Mouse (Mus musculus) mouse embryonic stem cell (cell line): Measurements from ENCODE around the gene Gabrr3.
"Not testable (repeated sequence)": the region's sequence is repeated elsewhere in the genome, so short reads cannot be mapped to it uniquely, and the experiment has no call there.

Experiments
- in situ Hi-C, 2 experiments: fragments of 300-500 bp; cut with MboI; formaldehyde crosslinking; loops; 1 replicate in 1 of 2; 3 replicates in 1 of 2; pipeline ENCODE4 v1.14.3; 2019 to 2020; ENCODE audit warnings: low sequenced_read_pairs in 2 of 2, low pct_unique_long_range_greater_than_20kb in 1 of 2, mixed read lengths in 1 of 2; ENCODE audit not compliant: unreplicated experiment in 1 of 2

Gabrr3 gene

GRCm38 (mm10) chr16:59459259-59459861 is 52.2 kb downstream of the Gabrr3 start:
- in situ Hi-C loops, result not testable (repeated sequence)

- in situ Hi-C loops, result no loop called here
Measured at GRCm38 (mm10) chr16:59463567-59463966, 56.4 kb downstream of the Gabrr3 start.

GRCm38 (mm10) chr16:59463973-59464372 is 56.8 kb downstream of the Gabrr3 start:
- in situ Hi-C loops, result no loop called here

DNA sequence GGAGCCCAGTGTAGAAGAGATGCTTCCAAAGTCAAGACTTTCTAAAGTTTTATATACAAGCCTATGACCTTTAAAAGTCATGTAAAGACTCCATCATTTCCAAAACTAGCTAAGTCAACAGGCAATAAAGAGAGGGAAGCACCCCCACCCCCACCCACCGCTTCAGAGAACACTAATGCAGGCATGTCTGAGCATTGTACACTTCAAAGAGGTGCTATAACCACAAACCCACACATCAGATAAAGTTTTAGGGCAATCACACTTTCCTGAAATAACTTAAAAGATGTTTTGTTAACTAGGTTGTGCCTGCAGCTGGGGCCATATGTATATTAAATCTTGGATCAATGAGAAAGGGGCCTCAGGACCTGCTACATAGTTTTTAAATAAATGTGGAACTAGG is 62.7 kb downstream of the Gabrr3 start:
- in situ Hi-C loops, result no loop called here

- in situ Hi-C loops, result no loop called here
Measured at GRCm38 (mm10) chr16:59471637-59472278, 64.6 kb downstream of the Gabrr3 start, which contains the start of gene Riox2. TSS of gene Riox2 (plus strand) at chr16:59471775.

- in situ Hi-C loops, result no loop called here
Measured at GRCm38 (mm10) chr16:59472546-59472945, 65.4 kb downstream of the Gabrr3 start.

- in situ Hi-C loops, result loop anchor here (5.0 kb wide), 1 partner anchor 128 kb away; the partner anchor contains the start of gene Crybg3 (in 2 of the 2)
Measured at GRCm38 (mm10) chr16:59474788-59475187, 67.7 kb downstream of the Gabrr3 start.

- in situ Hi-C loops, result loop anchor here (5.0 kb wide), 1 partner anchor 124 kb away; the partner anchor contains the start of gene Crybg3 (in 2 of the 2)
Measured at GRCm38 (mm10) chr16:59477955-59478354, 70.8 kb downstream of the Gabrr3 start.

DNA sequence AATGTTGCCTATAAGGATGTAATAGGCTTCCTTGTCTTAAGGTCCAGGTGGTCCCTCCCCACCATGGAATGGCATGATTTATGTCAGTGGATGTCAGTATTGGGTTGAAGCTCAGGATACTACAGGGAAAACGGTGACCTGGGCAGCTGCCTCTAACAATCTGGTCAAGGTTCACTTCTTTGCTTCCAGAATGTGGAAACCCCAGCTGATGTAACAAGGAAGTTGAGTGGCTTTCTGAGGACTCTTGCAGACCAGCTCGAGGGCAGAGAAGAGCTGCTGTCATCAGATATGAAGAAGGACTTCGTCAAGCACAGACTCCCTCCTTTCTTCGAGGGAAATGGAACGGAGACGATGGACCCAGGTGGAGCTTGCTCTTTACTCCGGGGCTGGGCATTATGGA is 80.1 kb downstream of the Gabrr3 start:
- in situ Hi-C loops, result no loop called here

DNA sequence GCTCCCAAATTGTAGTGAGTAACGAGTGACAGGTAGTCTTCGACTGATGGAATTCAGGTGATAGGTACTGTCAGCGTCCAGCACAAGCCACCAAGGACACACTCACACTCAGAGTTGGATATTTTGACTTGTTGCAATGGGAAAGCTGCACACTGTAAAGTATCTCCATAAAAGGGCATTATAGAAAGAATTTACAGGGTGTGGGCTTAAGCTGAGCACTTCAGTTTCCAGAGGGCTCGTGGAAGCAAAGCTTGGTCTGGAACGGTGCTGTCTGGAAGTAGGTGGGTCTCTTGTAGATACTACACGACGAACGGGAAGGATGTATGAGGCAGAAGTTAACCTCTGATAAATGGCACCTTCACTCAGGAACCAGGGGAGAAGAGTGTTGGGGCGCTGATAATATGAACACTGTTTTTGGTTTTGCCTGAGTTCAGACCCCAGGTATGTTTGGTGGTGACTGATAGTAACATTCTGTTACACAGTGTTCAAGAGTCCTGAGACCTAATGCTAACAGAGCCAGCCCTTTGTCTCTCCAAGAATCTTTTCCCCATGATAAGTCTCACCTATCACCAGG is 80.9 kb downstream of the Gabrr3 start:
- in situ Hi-C loops, result no loop called here

- in situ Hi-C loops, result no loop called here
Measured at GRCm38 (mm10) chr16:59493199-59493598, 86.1 kb downstream of the Gabrr3 start.

DNA sequence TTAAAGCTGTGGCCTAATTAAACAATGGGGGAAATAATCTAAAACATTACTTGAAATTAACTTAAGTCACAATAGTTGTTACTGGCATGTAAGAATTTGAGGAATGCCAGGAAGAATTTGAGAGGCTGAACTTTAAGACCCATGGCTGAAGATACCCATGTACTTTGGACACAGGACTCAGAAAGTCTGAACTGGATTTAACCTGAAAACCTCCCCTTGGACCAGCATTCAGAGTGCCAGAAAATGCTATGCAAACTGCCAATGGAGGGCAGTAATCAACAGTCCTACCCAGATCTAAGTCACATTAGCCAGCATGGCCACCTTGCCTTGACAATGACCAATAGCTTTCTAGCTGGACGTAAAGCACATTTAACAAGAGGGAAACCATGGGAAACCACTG is 90.8 kb downstream of the Gabrr3 start:
- in situ Hi-C loops, result no loop called here

GRCm38 (mm10) chr16:59499180-59499579 is 92.0 kb downstream of the Gabrr3 start:
- in situ Hi-C loops, result no loop called here

DNA sequence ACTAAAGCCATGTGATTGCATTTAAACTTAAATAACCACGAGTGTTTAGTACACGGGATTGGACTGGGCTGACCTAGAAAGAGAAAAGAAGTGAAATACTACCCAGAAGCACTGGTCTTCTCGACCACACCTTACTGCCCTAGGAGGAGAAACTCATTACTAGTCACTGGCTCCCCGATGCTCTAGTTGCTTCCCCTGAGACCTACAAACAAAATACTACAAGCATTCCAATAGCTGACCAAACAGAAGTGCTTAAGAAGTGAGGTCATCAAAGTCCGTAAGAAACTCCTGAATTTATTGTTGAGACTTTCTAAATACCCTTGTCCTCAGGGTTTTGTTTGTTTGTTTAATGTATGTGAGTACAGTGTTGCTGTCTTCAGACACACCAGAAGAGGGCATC is 102.7 kb downstream of the Gabrr3 start:
- in situ Hi-C loops, result no loop called here
